Mouse (Mus musculus): ENCODE data around the gene Kxd1. TPM values are rescaled to one million over a fixed set of nuclear protein-coding genes. Genes with fewer than 3 reads are reported as not detected.
"Not testable (repeated sequence)": the region's sequence is repeated elsewhere in the genome, so short reads cannot be mapped to it uniquely, and the experiment has no call there.

Kxd1 gene
- polyA plus RNA-seq, 1 experiment from 2014 or later: 46.7 TPM

- peak overlapping the region; percentile 91 for H3K27ac ChIP-seq (replicated peaks)
- WGBS: 38% methylated on average over 13 of the region's 13 CpGs
- ATAC-seq (ENCODE audit: low read depth): no peak
- no peaks in the 10 kb centered on the region for H3K27me3 ChIP-seq
- H3K4me1 ChIP-seq (replicated peaks): peaks cover 41% of the 10 kb centered on the region
- H3K9me3 ChIP-seq: no peaks in the 10 kb centered on the region
- peaks cover 40% of the 10 kb centered on the region for H3K36me3 ChIP-seq
- peak overlapping the region; percentile 95 for H3K9ac ChIP-seq
- peak overlapping the region; percentile 74 for H3K4me2 ChIP-seq
- peak overlapping the region; percentile 81 for H3K4me3 ChIP-seq
Measured at GRCm38 (mm10) chr8:70528182-70528797, 534 bp upstream of the Kxd1 start.

- 3% methylated on average over 8 of the region's 8 CpGs for WGBS
- Histone ChIP-seq H3K4me1 (replicated peaks) (peaks cover 47% of the 10 kb centered on the region), H3K27me3 (no peaks in the 10 kb centered on the region), H3K4me3 (peak overlapping the region; percentile 81), H3K9me3 (no peaks in the 10 kb centered on the region), H3K27ac (replicated peaks) (peak overlapping the region; percentile 91), H3K4me2 (peak overlapping the region; percentile 74), H3K9ac (peak overlapping the region; percentile 95), H3K36me3 (peaks cover 28% of the 10 kb centered on the region)
- peak; percentile 29; the same call in 1 of the 2 replicates for ATAC-seq (ENCODE audit: low read depth)
Measured at GRCm38 (mm10) chr8:70527111-70527511, 645 bp downstream of the Kxd1 start.

GRCm38 (mm10) chr8:70522592-70523403 lies 5.0 kb downstream of the Kxd1 start:
- no peaks in the 10 kb centered on the region for H3K9me3 ChIP-seq
- H3K4me2 ChIP-seq: peak overlapping the region; percentile 81
- WGBS: under 1% methylated on average over 51 of the region's 51 CpGs
- H3K36me3 ChIP-seq: peaks cover 19% of the 10 kb centered on the region
- ATAC-seq (ENCODE audit: low read depth): peak; percentile 85
- H3K27ac ChIP-seq (replicated peaks): peak overlapping the region; percentile 90
- H3K9ac ChIP-seq: peak overlapping the region; percentile 86
- peaks cover 30% of the 10 kb centered on the region for H3K4me1 ChIP-seq (replicated peaks)
- no peaks in the 10 kb centered on the region for H3K27me3 ChIP-seq
- H3K4me3 ChIP-seq: peak overlapping the region; percentile 67

- no peaks in the 10 kb centered on the region for H3K9me3 ChIP-seq
- H3K4me1 ChIP-seq (replicated peaks): peaks cover 17% of the 10 kb centered on the region
- no peak overlapping the region for H3K4me2 ChIP-seq
- no peak overlapping the region for H3K4me3 ChIP-seq
- H3K27ac ChIP-seq (replicated peaks): no peak overlapping the region
- WGBS: 70% methylated on average over 2 of the region's 2 CpGs
- peaks cover 31% of the 10 kb centered on the region for H3K36me3 ChIP-seq
- no peaks in the 10 kb centered on the region for H3K27me3 ChIP-seq
- no peak for ATAC-seq (ENCODE audit: low read depth)
- no peak overlapping the region for H3K9ac ChIP-seq
Measured at GRCm38 (mm10) chr8:70519606-70520005, 8.2 kb downstream of the Kxd1 start.

GRCm38 (mm10) chr8:70519043-70519442 lies 8.7 kb downstream of the Kxd1 start:
- ATAC-seq (ENCODE audit: low read depth): no peak
- Histone ChIP-seq H3K4me2 (no peak overlapping the region), H3K9ac (no peak overlapping the region), H3K27ac (replicated peaks) (no peak overlapping the region), H3K4me1 (replicated peaks) (peaks cover 17% of the 10 kb centered on the region), H3K36me3 (peaks cover 35% of the 10 kb centered on the region), H3K9me3 (no peaks in the 10 kb centered on the region), H3K27me3 (no peaks in the 10 kb centered on the region), H3K4me3 (no peak overlapping the region)
- whole genome bisulfite sequencing: 91% methylated on average over 6 of the region's 6 CpGs

- Histone ChIP-seq H3K27ac (replicated peaks) (no peak overlapping the region), H3K4me1 (replicated peaks) (peaks cover 10% of the 10 kb centered on the region), H3K4me2 (no peak overlapping the region), H3K36me3 (peaks cover 45% of the 10 kb centered on the region), H3K4me3 (no peak overlapping the region), H3K27me3 (no peaks in the 10 kb centered on the region), H3K9ac (no peak overlapping the region), H3K9me3 (no peaks in the 10 kb centered on the region)
- no peak for ATAC-seq (ENCODE audit: low read depth)
- WGBS: 80% methylated on average over 10 of the region's 10 CpGs
Measured at GRCm38 (mm10) chr8:70517940-70518643, 9.7 kb downstream of the Kxd1 start.

GRCm38 (mm10) chr8:70513441-70513840 lies 14.3 kb downstream of the Kxd1 start:
- Histone ChIP-seq H3K4me1 (replicated peaks) (peaks cover 28% of the 10 kb centered on the region), H3K9ac (no peak overlapping the region), H3K9me3 (no peaks in the 10 kb centered on the region), H3K27ac (replicated peaks) (no peak overlapping the region), H3K36me3 (peaks cover 41% of the 10 kb centered on the region), H3K27me3 (no peaks in the 10 kb centered on the region), H3K4me3 (no peak overlapping the region), H3K4me2 (no peak overlapping the region)
- no peak for ATAC-seq (ENCODE audit: low read depth)
- WGBS: 65% methylated on average over 2 of the region's 2 CpGs

GRCm38 (mm10) chr8:70512253-70512903 lies 15.4 kb downstream of the Kxd1 start:
- Histone ChIP-seq H3K4me1 (replicated peaks) (peaks cover 30% of the 10 kb centered on the region), H3K27me3 (no peaks in the 10 kb centered on the region), H3K9ac (no peak overlapping the region), H3K4me3 (no peak overlapping the region), H3K4me2 (no peak overlapping the region), H3K36me3 (peaks cover 44% of the 10 kb centered on the region), H3K27ac (replicated peaks) (no peak overlapping the region), H3K9me3 (no peaks in the 10 kb centered on the region)
- ATAC-seq (ENCODE audit: low read depth): no peak
- 91% methylated on average over 11 of the region's 11 CpGs for WGBS

- H3K27ac ChIP-seq (replicated peaks): no peak overlapping the region
- H3K36me3 ChIP-seq: peaks cover 50% of the 10 kb centered on the region
Measured at GRCm38 (mm10) chr8:70511770-70512169, 16.0 kb downstream of the Kxd1 start.

GRCm38 (mm10) chr8:70511174-70511573 lies 16.6 kb downstream of the Kxd1 start:
- not testable (repeated sequence) for H3K9me3 ChIP-seq; ATAC-seq (ENCODE audit: low read depth); H3K27me3 ChIP-seq
- H3K4me1 ChIP-seq (replicated peaks): peaks cover 35% of the 10 kb centered on the region
- WGBS: 86% methylated on average over 6 of the region's 6 CpGs
- H3K4me2 ChIP-seq: peak overlapping the region; percentile 99
- H3K27ac ChIP-seq (replicated peaks): peak overlapping the region; percentile 97
- H3K36me3 ChIP-seq: peaks cover 45% of the 10 kb centered on the region
- H3K9ac ChIP-seq: peak overlapping the region; percentile 88
- H3K4me3 ChIP-seq: peak overlapping the region; percentile 97

More at GRCm38 (mm10) chr8:70511770-70512169, 16.0 kb downstream of the Kxd1 start:
- peaks cover 34% of the 10 kb centered on the region for H3K4me1 ChIP-seq (replicated peaks)
- H3K4me2 ChIP-seq: peak overlapping the region; percentile 99; the same call in 1 of the 2 replicates
- no peak overlapping the region for H3K9ac ChIP-seq
- no peak overlapping the region for H3K4me3 ChIP-seq
- no peaks in the 10 kb centered on the region for H3K9me3 ChIP-seq
- no peaks in the 10 kb centered on the region for H3K27me3 ChIP-seq
- WGBS: 98% methylated on average over 2 of the region's 2 CpGs
- ATAC-seq (ENCODE audit: low read depth): no peak

GRCm38 (mm10) chr8:70510228-70510915 lies 17.4 kb downstream of the Kxd1 start, which contains the start of gene Uba52:
Uba52 (minus strand) TSS chr8:70510801.
- Histone ChIP-seq H3K36me3 (peaks cover 41% of the 10 kb centered on the region), H3K4me3 (peak within 1 kb of the TSS; percentile 97), H3K9ac (peak within 1 kb of the TSS; percentile 88), H3K27me3 (no peaks in the 10 kb centered on the region), H3K9me3 (no peaks in the 10 kb centered on the region), H3K4me1 (replicated peaks) (peaks cover 42% of the 10 kb centered on the region), H3K27ac (replicated peaks) (peak within 1 kb of the TSS; percentile 97), H3K4me2 (peak within 1 kb of the TSS; percentile 99)
- ATAC-seq (ENCODE audit: low read depth): peak; percentile 81
- under 1% methylated on average over 74 of the region's 74 CpGs for WGBS
